Mouse (Mus musculus) spleen, adult 2 months (tissue): ENCODE measurements at regions not wholly inside any gene's neighbourhood (a gene's known extent, or its start where the extent isn't known, plus 50 kb on each side); places are given as distances from the start of the nearest gene placed in this dataset.

Experiments used
- DNase-seq, 2 experiments: peaks; one replicate each; pipeline versions ENCODE4 v3.0.0 to v3.0.0-alpha.2; 2012 to 2021; ENCODE audit warnings: low spot score in 2 of 2, low read depth in 1 of 2
- H3K27ac ChIP-seq: fragments of 200-500 bp; 2 replicates; pipeline ENCODE4 v1.5.1; 2012; ENCODE audit warnings: low read length, inconsistent platforms; ENCODE audit not compliant: insufficient read depth
- H3K27me3 ChIP-seq: fragments of 200-500 bp; 2 replicates; pipeline ENCODE4 v1.6.1; 2012; ENCODE audit warnings: mild to moderate bottlenecking, moderate library complexity, low read length, inconsistent platforms; ENCODE audit not compliant: control insufficient read depth, insufficient read depth
- H3K36me3 ChIP-seq: fragments of 200-500 bp; 2 replicates; pipeline ENCODE4 v1.6.1; 2012; ENCODE audit warnings: mild to moderate bottlenecking, low read length, inconsistent platforms; ENCODE audit not compliant: control insufficient read depth, insufficient read depth
- H3K4me1 ChIP-seq: fragments of 200-500 bp; 2 replicates; pipeline ENCODE4 v1.6.1; 2011; ENCODE audit warnings: inconsistent platforms; ENCODE audit not compliant: control insufficient read depth, insufficient read depth, insufficient read length
- H3K4me3 ChIP-seq: fragments of 200-500 bp; 2 replicates; pipeline ENCODE4 v1.5.1; 2011; ENCODE audit warnings: mild to moderate bottlenecking, inconsistent platforms; ENCODE audit not compliant: insufficient read depth, insufficient read length; ENCODE audit errors: extremely low read depth
- CTCF ChIP-seq: fragments of 200-500 bp; IDR thresholded peaks from 2 replicates; pipeline ENCODE4 v1.5.1; 2011; ENCODE audit warnings: mild to moderate bottlenecking, inconsistent platforms; ENCODE audit not compliant: insufficient read depth, insufficient read length, insufficient replicate concordance; ENCODE audit errors: extremely low read depth
- POLR2A ChIP-seq: fragments of 200-500 bp; IDR thresholded peaks from 2 replicates; pipeline ENCODE4 v1.6.1; 2011; ENCODE audit warnings: low read depth, low read length, inconsistent platforms
- WGBS: fragments of 180-500 bp; shearing (Covaris S2); methylation state at CpG from one replicate; pipeline ENCODE4 v1.1.7; 2018; 5-methylcytosine and 5-hydroxymethylcytosine counted together

DNA sequence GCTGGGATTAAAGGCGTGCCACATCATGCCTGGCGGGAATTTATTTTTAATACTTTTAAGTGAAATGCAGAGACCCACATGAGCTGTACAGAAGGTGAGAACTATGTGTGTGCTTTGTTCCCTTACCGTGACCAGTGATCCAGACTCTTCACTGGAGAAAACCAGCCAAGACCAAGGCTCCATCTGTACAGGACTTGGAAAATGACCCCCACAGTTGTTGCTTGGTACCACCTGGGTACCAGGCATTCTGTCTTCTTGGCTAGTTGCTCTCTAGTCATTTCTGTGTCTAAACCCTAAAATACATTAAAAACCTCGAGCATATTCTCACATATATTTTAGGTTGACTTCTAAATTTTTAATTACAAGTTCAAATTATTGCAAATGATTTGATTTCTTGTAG is 491.5 kb upstream of the Nox3 start:
- no peak overlapping the region for H3K27ac ChIP-seq
- no peaks in the 10 kb centered on the region for H3K4me1 ChIP-seq
- H3K4me3 ChIP-seq = no peak overlapping the region
- H3K27me3 ChIP-seq = no peaks in the 10 kb centered on the region
- H3K36me3 ChIP-seq = no peaks in the 10 kb centered on the region
- no peak for DNase-seq
- 84% methylated on average over 4 of the region's 4 CpGs for WGBS
- TF ChIP-seq POLR2A (no peak), CTCF (no peak)

DNA sequence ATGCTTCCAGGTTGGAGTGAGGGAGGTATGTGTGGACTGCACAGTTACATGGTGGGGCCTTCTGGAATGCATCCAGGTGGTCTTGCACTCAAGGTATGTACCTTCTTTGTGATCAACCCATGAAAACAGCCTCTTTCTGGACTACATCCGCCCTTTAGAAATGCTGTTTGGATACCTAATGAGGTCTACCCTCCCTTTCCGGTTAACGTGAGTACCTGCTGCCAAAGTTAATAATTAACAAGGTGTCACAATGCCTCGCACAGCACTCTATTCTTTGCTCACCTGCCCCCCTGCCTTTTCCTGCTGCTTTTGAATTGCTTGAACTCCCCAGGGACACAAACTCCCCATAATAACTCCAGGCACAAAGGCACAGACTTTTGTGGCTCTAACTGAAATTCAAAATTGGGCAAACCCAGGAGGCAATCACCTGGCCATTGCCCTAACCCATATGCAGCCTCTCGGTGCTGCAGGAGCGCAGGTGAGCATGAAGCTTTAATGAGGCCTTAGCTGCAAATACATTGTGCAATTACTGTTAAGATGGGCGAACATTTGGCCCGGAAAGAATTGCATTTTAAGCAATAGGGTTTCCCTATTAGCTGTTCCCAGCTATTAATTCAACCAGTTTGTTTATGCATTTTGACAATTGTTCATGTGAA is 500.9 kb upstream of the Nox3 start:
- no peak overlapping the region for H3K27ac ChIP-seq
- no peaks in the 10 kb centered on the region for H3K27me3 ChIP-seq
- H3K36me3 ChIP-seq = no peaks in the 10 kb centered on the region
- no peak for TF ChIP-seq CTCF
- TF ChIP-seq POLR2A = no peak
- H3K4me3 ChIP-seq = no peak overlapping the region
- WGBS = 89% methylated on average over 8 of the region's 8 CpGs
- H3K4me1 ChIP-seq = no peaks in the 10 kb centered on the region
- DNase-seq = no peak

DNA sequence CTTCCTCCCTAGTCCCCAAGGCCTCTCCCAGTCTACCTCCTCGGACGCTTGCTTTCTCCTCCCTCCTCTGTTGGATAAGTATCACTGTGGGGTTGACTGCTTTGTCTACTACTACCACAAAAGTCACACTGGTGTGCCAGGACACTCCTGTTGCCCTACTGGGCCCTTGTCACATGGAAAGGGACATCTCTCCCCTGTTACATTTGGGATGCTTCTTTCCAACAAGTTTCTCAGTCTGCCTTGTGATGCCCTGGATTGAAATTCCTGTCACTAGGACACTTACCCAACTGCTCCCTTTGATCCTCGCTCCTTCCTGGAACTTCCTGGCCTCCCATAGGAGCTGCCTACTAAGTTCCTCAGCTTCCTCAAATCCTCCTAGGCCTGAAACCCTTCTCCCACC is 501.9 kb upstream of the Nox3 start:
- TF ChIP-seq CTCF = no peak
- TF ChIP-seq POLR2A = no peak
- 66% methylated on average over 3 of the region's 3 CpGs for WGBS

DNA sequence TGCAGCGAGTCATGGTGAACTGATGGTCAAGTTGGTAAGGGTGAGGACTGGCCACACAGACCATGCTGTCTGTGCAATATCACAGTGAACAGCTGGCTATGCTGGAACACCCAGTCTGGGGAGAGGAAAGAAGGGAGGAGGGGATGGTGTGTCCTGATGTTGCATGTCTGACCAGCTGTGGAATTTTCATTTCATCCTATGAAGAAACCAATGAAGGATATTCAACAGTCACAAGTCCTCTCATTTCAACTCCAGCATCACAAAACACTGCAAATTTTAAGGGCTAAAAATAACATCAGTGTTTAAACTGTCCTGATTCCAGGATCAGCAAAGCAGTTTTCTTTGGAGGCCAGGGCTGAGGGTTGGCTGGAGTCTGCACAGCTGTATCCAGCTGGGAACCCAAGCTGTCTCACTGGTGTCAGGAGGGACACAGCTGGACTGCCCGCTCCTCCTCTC is 503.7 kb upstream of the Nox3 start:
- no peak overlapping the region for H3K4me3 ChIP-seq
- no peaks in the 10 kb centered on the region for H3K36me3 ChIP-seq
- no peak for TF ChIP-seq CTCF
- no peak for TF ChIP-seq POLR2A
- 91% methylated on average over 2 of the region's 2 CpGs for WGBS
- no peak overlapping the region for H3K27ac ChIP-seq
- H3K27me3 ChIP-seq = no peaks in the 10 kb centered on the region
- no peaks in the 10 kb centered on the region for H3K4me1 ChIP-seq
- no peak for DNase-seq

More for the DNA sequence above, 501.9 kb upstream of the Nox3 start:
- no peak for DNase-seq
- no peak overlapping the region for H3K4me3 ChIP-seq
- no peaks in the 10 kb centered on the region for H3K27me3 ChIP-seq
- no peak overlapping the region for H3K27ac ChIP-seq
- H3K36me3 ChIP-seq = no peaks in the 10 kb centered on the region
- H3K4me1 ChIP-seq = no peaks in the 10 kb centered on the region

DNA sequence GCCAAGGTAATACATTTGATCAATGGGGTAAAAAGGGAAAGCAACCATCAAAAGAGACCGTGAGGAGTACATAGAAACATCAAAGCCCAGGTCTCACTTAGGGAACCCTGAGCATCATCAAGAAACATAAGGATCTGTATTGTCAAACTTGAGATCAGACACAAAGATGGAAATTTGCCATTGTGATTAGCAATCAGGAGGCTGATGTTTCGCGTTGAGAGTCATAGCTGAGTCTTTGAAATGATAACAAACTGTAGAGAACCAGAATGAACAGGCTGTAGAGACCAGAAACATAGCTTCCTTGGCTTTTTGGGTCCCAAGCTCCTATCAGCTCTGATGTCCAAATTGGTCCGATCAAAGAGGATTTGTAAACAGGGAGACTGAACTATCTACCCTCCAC is 505.2 kb upstream of the Nox3 start:
- DNase-seq = no peak
- Histone ChIP-seq H3K27ac (no peak overlapping the region), H3K36me3 (no peaks in the 10 kb centered on the region), H3K27me3 (no peaks in the 10 kb centered on the region), H3K4me3 (no peak overlapping the region), H3K4me1 (no peaks in the 10 kb centered on the region)
- 90% methylated on average over 4 of the region's 4 CpGs for WGBS
- no peak for TF ChIP-seq CTCF
- no peak for TF ChIP-seq POLR2A

DNA sequence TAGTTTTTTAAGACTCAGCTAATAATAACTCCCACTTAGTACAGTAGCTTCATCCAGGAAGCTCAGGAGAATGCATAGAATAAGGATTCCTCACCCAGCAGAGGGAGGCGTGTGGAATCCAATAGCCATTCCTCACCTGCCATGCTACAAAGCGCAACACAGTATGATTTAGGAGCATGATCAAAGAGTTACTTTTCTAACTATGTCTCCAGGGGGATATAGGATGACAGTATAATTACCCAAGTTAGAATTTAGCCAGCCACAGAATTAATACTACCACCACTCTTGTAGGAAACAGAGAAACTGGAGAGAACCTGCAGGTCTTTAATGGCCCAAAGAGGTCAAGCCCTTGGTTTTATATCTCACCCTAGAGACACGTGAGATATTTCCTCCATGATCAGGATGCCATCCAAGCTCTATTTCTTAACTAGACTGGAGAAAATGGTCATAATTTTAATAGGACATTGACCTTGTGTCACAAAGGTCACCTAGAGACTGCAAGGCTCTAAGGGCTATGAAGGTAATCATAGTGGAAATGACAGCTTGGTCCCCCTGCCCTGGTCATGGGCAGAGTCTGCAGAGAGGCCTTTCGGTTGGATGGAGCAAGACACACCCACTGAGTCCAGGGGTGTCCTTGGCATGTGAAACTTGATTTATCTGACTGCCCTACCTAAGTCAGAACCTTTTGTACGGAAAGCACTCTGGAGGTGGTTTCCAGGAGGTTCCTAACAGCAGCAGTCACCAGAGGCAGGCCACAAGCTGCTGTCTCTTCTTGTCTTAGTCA is 512.3 kb upstream of the Nox3 start:
- Histone ChIP-seq H3K4me1 (no peaks in the 10 kb centered on the region), H3K4me3 (no peak overlapping the region), H3K27me3 (no peaks in the 10 kb centered on the region), H3K27ac (no peak overlapping the region), H3K36me3 (no peaks in the 10 kb centered on the region)
- TF ChIP-seq CTCF (no peak), POLR2A (no peak)
- no peak for DNase-seq
- WGBS = 85% methylated on average over 5 of the region's 5 CpGs

DNA sequence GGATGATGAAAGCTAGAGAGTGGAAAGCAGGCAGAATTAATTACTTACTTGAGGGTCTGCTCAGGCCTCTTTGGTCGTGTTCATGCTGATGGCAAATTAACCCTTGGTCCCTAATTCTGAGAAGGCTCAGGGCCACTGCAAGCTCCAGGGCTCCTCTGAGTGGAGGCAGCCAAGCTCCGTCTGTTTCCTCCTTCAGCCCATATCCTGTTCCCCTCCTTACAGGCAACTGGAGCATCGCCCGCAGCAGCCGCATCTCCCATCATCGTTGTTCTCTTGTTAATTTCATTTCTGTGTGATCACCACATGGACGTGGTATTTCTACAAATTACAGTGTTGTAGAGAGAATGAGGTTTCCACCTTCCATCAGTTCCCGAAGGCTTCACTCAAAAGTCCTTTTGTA is 513.6 kb upstream of the Nox3 start:
- H3K27me3 ChIP-seq = no peaks in the 10 kb centered on the region
- no peaks in the 10 kb centered on the region for H3K4me1 ChIP-seq
- no peak overlapping the region for H3K27ac ChIP-seq
- DNase-seq = no peak
- H3K36me3 ChIP-seq = no peaks in the 10 kb centered on the region
- no peak overlapping the region for H3K4me3 ChIP-seq
- WGBS = 48% methylated on average over 8 of the region's 8 CpGs
- TF ChIP-seq CTCF = no peak
- TF ChIP-seq POLR2A = no peak
